Mouse (Mus musculus): ENCODE results near the gene Rnf113a2. TPM values are rescaled to one million over a fixed set of nuclear protein-coding genes. Genes with fewer than 3 reads are reported as not detected.

The Rnf113a2 gene
- polyA plus RNA-seq, 1 experiment from 2014 or later, result 19.5 TPM

DNA sequence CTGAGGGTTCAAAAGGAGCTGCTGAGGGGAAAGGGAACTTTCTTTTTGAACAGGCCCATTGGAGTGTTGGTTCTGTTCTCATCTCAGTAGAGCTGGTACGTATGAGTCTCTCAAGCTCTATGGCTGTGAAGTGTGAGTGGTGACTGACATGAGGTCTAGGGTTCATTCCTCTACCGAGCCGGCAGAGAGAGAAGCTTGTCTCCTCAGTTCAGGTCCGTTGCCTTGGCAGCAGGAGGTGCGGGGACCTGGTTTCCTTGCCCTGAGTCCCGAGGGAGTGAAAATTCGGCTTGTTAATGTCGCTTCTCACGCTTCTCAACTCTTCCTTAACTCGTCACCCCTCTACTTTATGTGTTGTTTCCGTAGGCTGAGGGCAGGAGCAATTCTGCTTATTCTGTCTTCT lies 34.8 kb downstream of the Rnf113a2 start:
- WGBS, result 2% methylated on average over 11 of the region's 11 CpGs
- no peak for ATAC-seq (ENCODE audit: extremely low read depth, insufficient number of reproducible peaks, low FRiP score, low TSS enrichment)
- Histone ChIP-seq H3K27me3 (replicated peaks) (peaks cover 10% of the 10 kb centered on the region; the same call in 1 of the 2 replicates), H3K4me3 (peak overlapping the region; percentile 82), H3K4me1 (peaks cover 28% of the 10 kb centered on the region), H3K36me3 (peaks cover 3% of the 10 kb centered on the region), H3K9me3 (no peaks in the 10 kb centered on the region), H3K9ac (peak overlapping the region; percentile 89), H3K27ac (replicated peaks) (peak overlapping the region; percentile 76), H3K4me2 (peak overlapping the region; percentile 98)

DNA sequence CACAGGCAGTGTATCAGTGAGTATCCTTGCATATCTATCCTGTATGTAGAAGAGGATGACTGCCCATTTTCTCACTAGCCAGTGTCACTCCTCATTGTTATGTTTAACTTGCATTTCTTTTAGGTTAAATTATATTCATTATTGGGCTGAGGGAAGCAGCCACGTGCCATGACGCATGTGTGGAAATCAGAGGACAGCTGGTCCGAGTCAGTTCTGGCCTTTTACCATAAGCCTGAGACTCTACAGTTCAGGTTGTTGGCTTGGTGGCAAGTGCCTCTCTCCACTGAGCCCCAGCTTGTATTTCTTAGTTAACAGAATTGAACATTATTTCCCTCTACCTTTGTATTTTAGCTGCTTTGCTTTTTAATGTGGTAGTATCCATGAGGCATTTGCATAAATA lies 39.9 kb downstream of the Rnf113a2 start:
- no peaks in the 10 kb centered on the region for H3K9me3 ChIP-seq
- peaks cover 18% of the 10 kb centered on the region for H3K4me1 ChIP-seq
- H3K4me3 ChIP-seq, result no peak overlapping the region
- H3K4me2 ChIP-seq, result no peak overlapping the region
- WGBS, result 88% methylated on average over 3 of the region's 3 CpGs
- H3K36me3 ChIP-seq, result peaks cover 46% of the 10 kb centered on the region
- no peak overlapping the region for H3K27ac ChIP-seq (replicated peaks)
- H3K9ac ChIP-seq, result no peak overlapping the region
- no peak for ATAC-seq (ENCODE audit: extremely low read depth, insufficient number of reproducible peaks, low FRiP score, low TSS enrichment)
- no peaks in the 10 kb centered on the region for H3K27me3 ChIP-seq (replicated peaks)

DNA sequence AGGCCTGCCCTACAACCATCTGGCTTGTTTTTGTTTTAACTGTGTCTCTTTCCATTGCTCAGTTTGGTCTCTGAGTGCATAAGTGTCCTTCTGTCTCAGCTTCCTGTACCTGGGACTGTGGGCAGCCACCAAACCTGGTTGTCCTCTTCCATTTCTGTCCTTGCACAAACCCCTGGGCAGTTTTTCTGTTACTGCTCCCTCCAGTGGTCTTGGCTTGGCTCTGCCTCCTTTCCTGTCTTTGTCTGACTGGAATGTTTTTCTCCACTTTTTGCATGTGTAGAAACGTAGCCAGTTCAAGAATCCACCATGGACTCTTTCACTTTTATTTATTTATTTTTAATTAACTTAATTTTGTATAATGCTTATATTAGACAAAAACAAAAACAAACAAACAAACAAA lies 42.8 kb downstream of the Rnf113a2 start:
- Histone ChIP-seq H3K36me3 (peaks cover 72% of the 10 kb centered on the region), H3K4me3 (no peak overlapping the region), H3K9ac (no peak overlapping the region), H3K27ac (replicated peaks) (no peak overlapping the region), H3K4me1 (no peaks in the 10 kb centered on the region), H3K27me3 (replicated peaks) (no peaks in the 10 kb centered on the region), H3K9me3 (no peaks in the 10 kb centered on the region), H3K4me2 (no peak overlapping the region)
- WGBS, result 71% methylated on average over 1 of the region's 1 CpGs
- no peak for ATAC-seq (ENCODE audit: extremely low read depth, insufficient number of reproducible peaks, low FRiP score, low TSS enrichment)

DNA sequence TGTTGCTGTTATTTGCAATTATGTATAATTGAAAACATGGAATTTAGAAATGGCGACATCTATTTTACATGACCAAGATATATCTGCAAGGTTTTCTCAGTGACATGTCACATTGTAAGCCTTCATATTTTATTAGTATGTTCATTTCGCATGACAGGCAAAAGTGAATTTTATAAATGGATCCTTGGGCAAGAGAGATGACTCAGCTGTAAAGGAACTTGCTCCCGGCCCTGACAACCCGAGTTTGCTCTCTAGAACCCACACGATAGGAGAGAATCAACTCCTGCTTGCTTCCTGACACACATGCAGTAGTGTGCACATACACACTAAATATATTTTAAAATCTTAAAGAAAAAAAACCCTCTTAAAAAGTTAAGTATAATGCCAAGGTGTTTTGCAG lies 44.4 kb downstream of the Rnf113a2 start:
- no peak overlapping the region for H3K4me2 ChIP-seq
- H3K4me3 ChIP-seq, result no peak overlapping the region
- peaks cover 80% of the 10 kb centered on the region for H3K36me3 ChIP-seq
- ATAC-seq (ENCODE audit: extremely low read depth, insufficient number of reproducible peaks, low FRiP score, low TSS enrichment), result no peak
- H3K27me3 ChIP-seq (replicated peaks), result no peaks in the 10 kb centered on the region
- no peaks in the 10 kb centered on the region for H3K9me3 ChIP-seq
- no peaks in the 10 kb centered on the region for H3K4me1 ChIP-seq
- no peak overlapping the region for H3K9ac ChIP-seq
- WGBS, result 89% methylated on average over 5 of the region's 5 CpGs
- H3K27ac ChIP-seq (replicated peaks), result no peak overlapping the region

DNA sequence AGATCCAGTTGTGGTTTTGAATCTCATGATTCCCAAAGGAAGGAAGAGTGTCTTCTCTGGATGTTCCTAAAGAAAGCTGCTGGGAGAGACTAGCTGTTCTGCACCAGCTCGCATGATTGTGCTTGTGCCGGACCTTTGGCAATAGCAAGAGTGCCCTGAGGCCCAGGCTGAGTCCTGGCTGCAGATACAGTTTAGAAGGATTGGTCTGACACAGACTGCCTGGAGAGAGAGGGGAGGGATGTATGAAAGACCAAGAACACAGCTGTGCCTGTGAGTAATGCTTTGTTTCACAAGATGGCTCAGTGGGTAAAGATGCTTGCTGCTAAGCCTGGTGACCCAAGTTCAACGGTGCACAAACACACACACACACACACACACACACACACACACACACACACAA lies 45.9 kb downstream of the Rnf113a2 start:
- 86% methylated on average over 3 of the region's 3 CpGs for WGBS
- Histone ChIP-seq H3K9ac (no peak overlapping the region), H3K27ac (replicated peaks) (no peak overlapping the region), H3K4me3 (no peak overlapping the region), H3K4me2 (no peak overlapping the region), H3K27me3 (replicated peaks) (no peaks in the 10 kb centered on the region), H3K36me3 (peaks cover 82% of the 10 kb centered on the region), H3K4me1 (no peaks in the 10 kb centered on the region), H3K9me3 (no peaks in the 10 kb centered on the region)
- ATAC-seq (ENCODE audit: extremely low read depth, insufficient number of reproducible peaks, low FRiP score, low TSS enrichment), result no peak

Other genes starting within 250 kb of the Rnf113a2 start
- 6.8 and 7.3 TPM in 2 replicates for gene Elmsan1, start 198.3 kb upstream of the Rnf113a2 start, polyA plus RNA-seq (2015; fragmentation: Nextera tagmentation; extraction: Ambion mirVana)
- gene Ptgr2, start 132.0 kb upstream of the Rnf113a2 start, polyA plus RNA-seq (2015; fragmentation: Nextera tagmentation; extraction: Ambion mirVana), result 58.0 and 65.3 TPM in 2 replicates
- gene Zfp410, start 100.3 kb upstream of the Rnf113a2 start, polyA plus RNA-seq (2015; fragmentation: Nextera tagmentation; extraction: Ambion mirVana), result 52.0 and 58.0 TPM in 2 replicates
- 65.9 and 73.0 TPM in 2 replicates for gene Coq6, start 55.5 kb upstream of the Rnf113a2 start, polyA plus RNA-seq (2015; fragmentation: Nextera tagmentation; extraction: Ambion mirVana)
- gene Fam161b, start 55.4 kb upstream of the Rnf113a2 start, polyA plus RNA-seq (2015; fragmentation: Nextera tagmentation; extraction: Ambion mirVana), result 4.6 and 4.9 TPM in 2 replicates
- 23.1 and 26.9 TPM in 2 replicates for gene Entpd5, start 8.2 kb upstream of the Rnf113a2 start, polyA plus RNA-seq (2015; fragmentation: Nextera tagmentation; extraction: Ambion mirVana)
- gene Bbof1, start 8.1 kb upstream of the Rnf113a2 start, polyA plus RNA-seq (2015; fragmentation: Nextera tagmentation; extraction: Ambion mirVana), result 0.62 and 1.6 TPM in 2 replicates
- gene Aldh6a1, start 33.8 kb downstream of the Rnf113a2 start, polyA plus RNA-seq (2015; fragmentation: Nextera tagmentation; extraction: Ambion mirVana), result 36.1 and 38.5 TPM in 2 replicates
- gene Lin52, start 34.2 kb downstream of the Rnf113a2 start, polyA plus RNA-seq (2015; fragmentation: Nextera tagmentation; extraction: Ambion mirVana), result 12.9 and 13.5 TPM in 2 replicates
- not detected in 2 replicates for gene Vsx2, start 152.6 kb downstream of the Rnf113a2 start, polyA plus RNA-seq (2015; fragmentation: Nextera tagmentation; extraction: Ambion mirVana)
- gene Abcd4, start 200.2 kb downstream of the Rnf113a2 start, polyA plus RNA-seq (2015; fragmentation: Nextera tagmentation; extraction: Ambion mirVana), result 9.5 and 10.0 TPM in 2 replicates
- gene Vrtn, start 223.8 kb downstream of the Rnf113a2 start, polyA plus RNA-seq (2015; fragmentation: Nextera tagmentation; extraction: Ambion mirVana), result not detected in 2 replicates

All from heart, embryonic 13.5 days (tissue).